Mouse (Mus musculus) granulocyte monocyte progenitor cell, adult 5-6 weeks (primary cell): Measurements from ENCODE around the gene Rad51c. TPM values are rescaled to one million over a fixed set of nuclear protein-coding genes. Genes with fewer than 3 reads are reported as not detected.
"Not testable (repeated sequence)": the region's sequence is repeated elsewhere in the genome, so short reads cannot be mapped to it uniquely, and the experiment has no call there.

Experiments
- ATAC-seq: replicated peaks from 2 replicates; pipeline ENCODE4 v1.8.0; 2016; ENCODE audit warnings: mild to moderate bottlenecking, moderate TSS enrichment, inconsistent platforms; ENCODE audit not compliant: poor library complexity, severe bottlenecking
- total RNA-seq, 2 experiments: library from RNA; stranded (forward) in 1 of 2; stranded (reverse) in 1 of 2; fragments of 200-712, 200-1000 nt in 1 of 2; fragments of >200 nt in 1 of 2; fragmentation: Nextera tagmentation in 1 of 2; gene quantifications; 2 replicates each; pipeline ENCODE4 v1.2.3; 2014 to 2017

Gene Rad51c
- total RNA-seq (2014; fragmentation: Nextera tagmentation): 1.8 and 6.5 TPM in 2 replicates
- 6.3 and 7.8 TPM in 2 replicates for total RNA-seq (2017)

DNA sequence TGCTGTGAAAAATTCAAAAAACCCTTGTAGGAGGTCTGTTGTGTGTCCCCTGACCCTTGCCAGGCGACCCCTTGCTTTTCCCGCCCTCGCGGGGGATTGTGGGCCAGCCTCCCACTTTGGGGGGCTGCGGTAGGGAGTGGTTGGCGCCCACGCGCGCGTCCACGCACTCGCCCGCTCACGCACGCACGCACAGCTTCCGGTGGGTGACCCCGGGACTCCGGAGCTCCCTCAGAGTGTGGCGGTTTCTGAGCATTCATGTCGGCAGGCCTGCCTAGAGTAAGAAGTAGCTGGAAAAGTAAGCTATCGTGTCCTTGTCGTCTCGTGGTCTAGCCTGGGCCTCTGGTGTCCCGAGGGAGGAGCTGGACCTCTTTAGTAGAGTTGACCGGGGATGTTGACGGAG is at the start of gene Rad51c, which contains the start of gene Tex14:
Gene Rad51c, minus strand, starts transcription at position 79 of the 400 bp plus-strand sequence.
Gene Tex14, plus strand, starts transcription at position 190 of the 400 bp plus-strand sequence.
- no peak for ATAC-seq

DNA sequence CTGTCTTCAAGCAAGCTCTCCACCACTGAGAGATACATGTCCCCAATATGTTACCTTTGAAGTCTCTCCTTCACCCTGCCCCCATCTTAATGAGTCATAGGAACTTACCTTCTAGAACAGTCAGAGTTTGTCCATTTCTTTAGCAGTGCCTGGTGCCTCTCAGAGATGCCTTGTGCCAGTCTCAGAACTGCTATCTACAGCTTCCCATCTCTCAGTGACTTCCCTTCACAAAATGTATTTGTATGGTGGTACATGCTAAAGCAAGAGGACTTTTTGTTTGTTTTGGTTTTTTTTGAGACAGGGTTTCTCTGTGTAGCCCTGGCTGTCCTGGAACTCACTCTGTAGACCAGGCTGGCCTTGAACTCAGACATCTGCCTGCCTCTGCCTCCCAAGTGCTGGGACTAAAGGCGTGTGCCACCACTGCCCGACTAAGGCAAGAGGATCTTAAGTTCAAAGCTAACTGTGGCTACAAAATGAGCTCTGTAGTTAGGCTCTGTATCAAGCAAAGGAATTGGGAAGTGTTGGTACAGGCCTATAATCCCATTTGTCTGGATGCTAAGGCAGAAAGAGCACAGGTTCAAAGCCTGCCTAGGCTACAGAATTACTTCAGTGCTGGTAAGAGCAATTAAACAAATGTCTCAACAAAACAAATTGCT is 49.4 kb upstream of the Rad51c start:
- no peak for ATAC-seq

- ATAC-seq: no peak
Observed at GRCm38 (mm10) chr11:87453216-87454034, 48.7 kb upstream of the Rad51c start.

DNA sequence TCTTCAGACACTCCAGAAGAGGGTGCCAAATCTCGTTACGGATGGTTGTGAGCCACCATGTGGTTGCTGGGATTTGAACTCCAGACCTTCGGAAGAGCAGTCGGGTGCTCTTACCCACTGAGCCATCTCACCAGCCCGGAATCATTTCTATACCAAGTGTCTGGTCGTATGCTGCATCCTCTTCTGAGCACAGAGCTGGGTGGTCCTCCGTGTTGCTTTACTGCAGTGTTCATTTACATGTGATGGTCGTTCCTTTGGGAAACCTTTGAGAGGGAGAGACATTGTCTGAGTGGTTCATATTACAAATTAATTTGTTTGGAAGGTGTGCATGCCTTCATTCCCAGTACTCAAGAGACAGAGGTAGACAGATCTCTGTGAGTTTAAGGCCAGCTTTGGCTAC is 48.0 kb upstream of the Rad51c start:
- not testable (repeated sequence) for ATAC-seq

DNA sequence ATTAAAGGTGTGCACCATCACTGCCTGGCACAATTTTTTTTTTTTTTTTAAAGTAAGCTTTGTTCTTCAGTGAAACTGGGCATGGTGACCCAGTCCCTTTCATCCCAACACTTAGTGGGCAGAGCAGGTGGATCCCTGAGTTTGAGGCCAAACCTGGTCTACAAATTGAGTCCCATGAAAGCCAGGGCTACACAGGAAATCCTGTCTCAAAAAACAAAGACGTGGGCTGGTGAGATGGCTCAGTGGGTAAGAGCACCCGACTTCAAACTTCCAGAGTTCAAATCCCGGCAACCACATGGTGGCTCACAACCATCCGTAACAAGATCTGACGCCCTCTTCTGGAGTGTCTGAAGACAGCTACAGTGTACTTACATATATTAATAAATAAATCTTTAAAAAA is 45.1 kb upstream of the Rad51c start:
- ATAC-seq: not testable (repeated sequence)

DNA sequence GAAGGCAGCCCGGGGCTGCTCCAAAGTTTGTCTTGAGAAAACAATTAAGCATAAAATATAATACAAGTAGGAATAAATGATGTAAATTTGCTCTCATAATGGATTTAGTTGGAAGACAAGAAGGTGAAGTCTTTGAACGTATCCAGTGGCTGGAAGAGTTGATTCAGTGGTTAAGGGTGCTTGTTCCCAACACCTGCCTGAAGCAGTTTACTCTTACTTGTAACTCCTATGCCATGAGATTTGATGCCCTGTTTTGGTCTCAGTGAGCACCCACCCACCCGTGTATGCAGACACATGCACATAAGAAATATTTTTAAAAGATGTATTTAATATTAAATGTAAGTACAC is 44.4 kb upstream of the Rad51c start:
- ATAC-seq: peak; percentile 31

DNA sequence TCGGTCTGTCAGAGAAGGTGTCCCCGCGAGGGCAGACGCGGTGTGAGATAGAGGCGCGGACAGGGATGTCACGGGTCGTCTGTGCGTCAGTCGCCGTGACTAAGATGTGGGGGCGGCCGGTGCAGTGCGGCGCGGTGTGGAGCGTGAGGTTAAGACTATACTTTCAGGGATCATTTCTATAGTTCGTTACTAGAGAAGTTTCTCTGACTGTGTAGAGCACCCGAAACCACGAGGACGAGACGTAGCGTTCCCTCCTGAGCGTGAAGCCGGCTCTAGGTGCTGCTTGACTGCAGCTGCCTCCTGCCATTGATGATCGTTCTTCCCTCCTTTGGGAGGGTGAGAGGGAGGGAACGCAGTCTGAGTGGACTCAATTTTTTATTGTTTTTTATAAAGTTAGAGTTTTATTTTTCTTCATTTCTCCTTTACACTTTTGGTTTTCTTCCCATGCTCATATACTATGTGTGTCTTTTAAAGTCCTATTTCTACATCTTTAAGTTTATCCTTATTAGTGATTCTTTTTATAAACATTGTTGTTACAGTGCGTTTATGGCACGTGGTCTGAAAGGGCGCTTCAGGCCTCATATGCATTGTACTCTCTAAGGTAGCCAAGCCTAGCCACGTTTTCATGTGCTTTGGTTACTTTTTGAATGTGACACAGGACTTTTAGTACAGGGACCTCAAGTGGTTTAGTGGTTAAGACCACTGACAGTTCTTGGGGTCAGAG is 43.9 kb upstream of the Rad51c start:
- peak; percentile 81 for ATAC-seq

GRCm38 (mm10) chr11:87448081-87448475 is 43.3 kb upstream of the Rad51c start:
- ATAC-seq: peak; percentile 83

DNA sequence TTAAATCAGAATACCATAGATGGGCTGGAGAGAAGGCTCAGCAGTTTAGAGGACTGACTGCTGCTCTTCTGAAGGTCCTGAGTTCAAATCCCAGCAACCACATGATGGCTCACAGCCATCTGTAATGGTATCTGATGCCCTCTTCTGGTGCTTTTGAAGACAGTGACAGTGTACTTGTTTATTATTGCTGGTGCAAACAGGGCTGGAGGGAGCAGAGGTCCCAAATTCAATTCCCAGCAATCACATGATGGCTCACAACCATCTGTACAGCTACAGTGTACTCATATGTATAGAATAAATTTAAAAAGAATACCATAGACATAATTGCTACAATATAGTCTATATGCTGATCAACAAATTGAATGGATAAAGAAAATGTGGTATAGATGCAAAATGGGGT is 42.7 kb upstream of the Rad51c start:
- ATAC-seq: no peak

DNA sequence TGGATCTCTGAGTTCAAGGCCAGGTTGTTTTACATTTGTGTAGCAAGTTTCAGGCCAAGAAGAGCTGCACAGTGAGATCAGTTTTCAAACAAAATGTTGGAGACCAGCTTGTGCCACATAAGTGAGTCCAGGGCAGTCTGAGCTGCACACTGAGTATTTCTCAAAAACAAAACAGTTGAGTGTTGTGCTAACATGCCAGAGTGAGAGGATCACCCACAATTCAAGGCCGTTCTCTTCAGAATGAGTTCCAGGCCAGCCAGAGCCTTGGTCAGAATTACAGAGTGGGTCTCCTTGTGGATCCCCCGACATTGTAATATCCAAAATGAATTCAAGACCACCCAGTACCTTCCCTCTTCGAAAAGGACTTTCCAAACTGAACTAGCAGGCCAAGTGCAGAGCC is 41.4 kb upstream of the Rad51c start:
- no peak for ATAC-seq

DNA sequence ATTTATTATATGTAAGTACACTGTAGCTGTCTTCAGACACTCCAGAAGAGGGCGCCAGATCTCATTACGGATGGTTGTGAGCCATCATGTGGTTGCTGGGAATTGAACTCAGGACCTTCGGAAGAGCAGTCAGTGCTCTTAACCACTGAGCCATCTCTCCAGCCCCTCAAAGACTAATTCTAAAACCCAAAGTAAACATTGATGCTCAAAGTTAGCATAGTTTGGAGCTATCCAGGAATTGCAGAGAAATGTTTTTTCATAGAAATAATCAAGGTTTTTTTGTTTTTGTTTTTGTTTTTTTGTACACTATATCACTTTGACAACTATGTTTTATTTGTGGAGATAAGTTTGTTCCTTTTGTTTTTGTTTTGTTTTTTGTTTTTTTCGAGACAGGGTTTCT is 40.8 kb upstream of the Rad51c start:
- not testable (repeated sequence) for ATAC-seq

GRCm38 (mm10) chr11:87444735-87445428 is 40.1 kb upstream of the Rad51c start:
- no peak for ATAC-seq

DNA sequence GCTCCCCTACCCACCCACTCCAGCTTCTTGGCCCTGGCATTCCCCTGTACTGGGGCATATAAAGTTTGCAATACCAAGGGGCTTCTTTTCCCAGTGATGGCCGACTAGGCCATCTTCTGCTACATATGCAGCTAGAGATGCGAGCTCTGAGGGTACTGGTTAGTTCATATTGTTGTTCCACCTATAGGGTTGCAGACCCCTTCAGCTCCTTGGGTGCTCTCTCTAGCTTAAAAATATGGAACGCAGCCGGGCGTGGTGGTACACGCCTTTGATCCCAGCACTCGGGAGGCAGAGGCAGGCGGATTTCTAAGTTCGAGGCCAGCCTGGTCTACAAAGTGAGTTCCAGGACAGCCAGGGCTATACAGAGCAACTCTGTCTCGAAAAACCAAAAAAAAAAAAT is 39.3 kb upstream of the Rad51c start:
- ATAC-seq: not testable (repeated sequence)

GRCm38 (mm10) chr11:87443373-87443883 is 38.7 kb upstream of the Rad51c start:
- ATAC-seq: peak; percentile 67

- ATAC-seq: peak; percentile 96
Observed at GRCm38 (mm10) chr11:87442643-87443372, 38.1 kb upstream of the Rad51c start.

- no peak for ATAC-seq
Observed at GRCm38 (mm10) chr11:87439796-87440420, 35.2 kb upstream of the Rad51c start.

GRCm38 (mm10) chr11:87436326-87437232 is 31.8 kb upstream of the Rad51c start:
- no peak for ATAC-seq

GRCm38 (mm10) chr11:87435107-87435506 is 30.4 kb upstream of the Rad51c start:
- not testable (repeated sequence) for ATAC-seq
